Mouse (Mus musculus) testis, postnatal 14 days (tissue): ENCODE data around the gene Krtap5-2.
"Not testable (repeated sequence)": the region's sequence is repeated elsewhere in the genome, so short reads cannot be mapped to it uniquely, and the experiment has no call there.

Experiments
- DNase-seq: peaks from one replicate; pipeline ENCODE4 v3.0.0; 2021; ENCODE audit warnings: low spot score

The Krtap5-2 gene

GRCm38 (mm10) chr7:142135934-142136333 is 39.9 kb downstream of the Krtap5-2 start, which contains the start of gene Gm39115:
Gene Gm39115, minus strand, starts transcription at chr7:142136034.
- DNase-seq = not testable (repeated sequence)

GRCm38 (mm10) chr7:142134206-142134995 is 41.4 kb downstream of the Krtap5-2 start:
- DNase-seq = no peak

GRCm38 (mm10) chr7:142128843-142129242 is 47.0 kb downstream of the Krtap5-2 start:
- DNase-seq = no peak
